Mouse (Mus musculus): ENCODE measurements around the gene Olfr629. TPM values are rescaled to one million over a fixed set of nuclear protein-coding genes. Genes with fewer than 3 reads are reported as not detected.
"Not testable (repeated sequence)": the region's sequence is repeated elsewhere in the genome, so short reads cannot be mapped to it uniquely, and the experiment has no call there.

Olfr629 gene
- total RNA-seq (2015; ENCODE audit: low replicate concordance) (not detected in 2 replicates), total RNA-seq (2017; ENCODE audit: low replicate concordance) (not detected in 2 replicates)

- no peak for ATAC-seq (replicated peaks; ENCODE audit: low FRiP score, poor library complexity, severe bottlenecking)
These were observed at the start of gene Olfr629 for GRCm38 (mm10) chr7:103744843-103745242. Gene Olfr629, minus strand, starts transcription at chr7:103744943.

GRCm38 (mm10) chr7:103792669-103793388, 48.1 kb upstream of the Olfr629 start:
- peak; percentile 93 for ATAC-seq (replicated peaks; ENCODE audit: low FRiP score, poor library complexity, severe bottlenecking)

GRCm38 (mm10) chr7:103791721-103792120, 47.0 kb upstream of the Olfr629 start, which contains the start of gene Olfr67:
Gene Olfr67, minus strand, starts transcription at chr7:103791821.
- no peak for ATAC-seq (replicated peaks; ENCODE audit: low FRiP score, poor library complexity, severe bottlenecking)

GRCm38 (mm10) chr7:103779598-103779997, 34.9 kb upstream of the Olfr629 start, which contains the start of gene Olfr68:
Gene Olfr68, minus strand, starts transcription at chr7:103779698.
- ATAC-seq (replicated peaks; ENCODE audit: low FRiP score, poor library complexity, severe bottlenecking): no peak

GRCm38 (mm10) chr7:103777652-103778051, 32.9 kb upstream of the Olfr629 start:
- ATAC-seq (replicated peaks; ENCODE audit: low FRiP score, poor library complexity, severe bottlenecking): peak; percentile 65

- no peak for ATAC-seq (replicated peaks; ENCODE audit: low FRiP score, poor library complexity, severe bottlenecking)
These were observed 26.8 kb upstream of the Olfr629 start, which contains the start of gene Olfr69 for GRCm38 (mm10) chr7:103771494-103771893. Gene Olfr69, minus strand, starts transcription at chr7:103771594.

GRCm38 (mm10) chr7:103767687-103768086, 22.9 kb upstream of the Olfr629 start:
- peak; percentile 61; the same call in 1 of the 2 replicates for ATAC-seq (replicated peaks; ENCODE audit: low FRiP score, poor library complexity, severe bottlenecking)

GRCm38 (mm10) chr7:103762212-103762611, 17.5 kb upstream of the Olfr629 start:
- ATAC-seq (replicated peaks; ENCODE audit: low FRiP score, poor library complexity, severe bottlenecking): not testable (repeated sequence)

- ATAC-seq (replicated peaks; ENCODE audit: low FRiP score, poor library complexity, severe bottlenecking): no peak
These were observed 12.5 kb upstream of the Olfr629 start, which contains the start of gene Olfr630 for GRCm38 (mm10) chr7:103757233-103757632. Gene Olfr630, minus strand, starts transcription at chr7:103757333.

- no peak for ATAC-seq (replicated peaks; ENCODE audit: low FRiP score, poor library complexity, severe bottlenecking)
These were observed 14.7 kb downstream of the Olfr629 start, which contains the start of gene Olfr628 for GRCm38 (mm10) chr7:103730074-103730473. Gene Olfr628, plus strand, starts transcription at chr7:103730374.

- not testable (repeated sequence) for ATAC-seq (replicated peaks; ENCODE audit: low FRiP score, poor library complexity, severe bottlenecking)
These were observed 28.3 kb downstream of the Olfr629 start for GRCm38 (mm10) chr7:103716398-103716797.

- ATAC-seq (replicated peaks; ENCODE audit: low FRiP score, poor library complexity, severe bottlenecking): no peak
These were observed 30.4 kb downstream of the Olfr629 start, which contains the start of gene Olfr243 for GRCm38 (mm10) chr7:103714371-103714770. Gene Olfr243, plus strand, starts transcription at chr7:103714671.

GRCm38 (mm10) chr7:103712024-103712423, 32.7 kb downstream of the Olfr629 start:
- peak; percentile 81 for ATAC-seq (replicated peaks; ENCODE audit: low FRiP score, poor library complexity, severe bottlenecking)

GRCm38 (mm10) chr7:103699469-103699868, 45.3 kb downstream of the Olfr629 start:
- 0 out of 2 replicates have a peak, but pooled peaks have one; percentile 3 for ATAC-seq (replicated peaks; ENCODE audit: low FRiP score, poor library complexity, severe bottlenecking)

Other genes starting within 250 kb of the Olfr629 start
Only the 30 nearest of the 33 such genes appear.
- gene Olfr611, start 224.1 kb downstream of the Olfr629 start, total RNA-seq (2015; ENCODE audit: low replicate concordance): not detected in 2 replicates
- gene Olfr611, start 224.1 kb downstream of the Olfr629 start, total RNA-seq (2017; ENCODE audit: low replicate concordance): not detected in 2 replicates
- not detected in 2 replicates for gene Olfr612, start 202.2 kb downstream of the Olfr629 start, total RNA-seq (2015; ENCODE audit: low replicate concordance)
- not detected in 2 replicates for gene Olfr612, start 202.2 kb downstream of the Olfr629 start, total RNA-seq (2017; ENCODE audit: low replicate concordance)
- gene Olfr613, start 196.9 kb downstream of the Olfr629 start, total RNA-seq (2015; ENCODE audit: low replicate concordance): not detected in 2 replicates
- gene Olfr613, start 196.9 kb downstream of the Olfr629 start, total RNA-seq (2017; ENCODE audit: low replicate concordance): not detected in 2 replicates
- gene Olfr615, start 188.9 kb downstream of the Olfr629 start, total RNA-seq (2015; ENCODE audit: low replicate concordance): not detected in 2 replicates
- gene Olfr615, start 188.9 kb downstream of the Olfr629 start, total RNA-seq (2017; ENCODE audit: low replicate concordance): not detected in 2 replicates
- not detected in 2 replicates for gene Olfr616, start 175.8 kb downstream of the Olfr629 start, total RNA-seq (2015; ENCODE audit: low replicate concordance)
- gene Olfr616, start 175.8 kb downstream of the Olfr629 start, total RNA-seq (2017; ENCODE audit: low replicate concordance): not detected in 2 replicates
- gene Olfr617, start 171.9 kb downstream of the Olfr629 start, total RNA-seq (2015; ENCODE audit: low replicate concordance): not detected in 2 replicates
- gene Olfr617, start 171.9 kb downstream of the Olfr629 start, total RNA-seq (2017; ENCODE audit: low replicate concordance): not detected in 2 replicates
- not detected in 2 replicates for gene Olfr618, start 154.8 kb downstream of the Olfr629 start, total RNA-seq (2015; ENCODE audit: low replicate concordance)
- not detected in 2 replicates for gene Olfr618, start 154.8 kb downstream of the Olfr629 start, total RNA-seq (2017; ENCODE audit: low replicate concordance)
- not detected in 2 replicates for gene Olfr619, start 144.4 kb downstream of the Olfr629 start, total RNA-seq (2015; ENCODE audit: low replicate concordance)
- not detected in 2 replicates for gene Olfr619, start 144.4 kb downstream of the Olfr629 start, total RNA-seq (2017; ENCODE audit: low replicate concordance)
- not detected in 2 replicates for gene Olfr620, start 132.4 kb downstream of the Olfr629 start, total RNA-seq (2015; ENCODE audit: low replicate concordance)
- gene Olfr620, start 132.4 kb downstream of the Olfr629 start, total RNA-seq (2017; ENCODE audit: low replicate concordance): not detected in 2 replicates
- not detected in 2 replicates for gene Olfr622, start 102.2 kb downstream of the Olfr629 start, total RNA-seq (2015; ENCODE audit: low replicate concordance)
- not detected in 2 replicates for gene Olfr622, start 102.2 kb downstream of the Olfr629 start, total RNA-seq (2017; ENCODE audit: low replicate concordance)
- not detected in 2 replicates for gene Olfr623, start 81.2 kb downstream of the Olfr629 start, total RNA-seq (2015; ENCODE audit: low replicate concordance)
- gene Olfr623, start 81.2 kb downstream of the Olfr629 start, total RNA-seq (2017; ENCODE audit: low replicate concordance): not detected in 2 replicates
- gene Olfr624, start 73.8 kb downstream of the Olfr629 start, total RNA-seq (2015; ENCODE audit: low replicate concordance): not detected in 2 replicates
- gene Olfr624, start 73.8 kb downstream of the Olfr629 start, total RNA-seq (2017; ENCODE audit: low replicate concordance): under 0.01 and 0.13 TPM in 2 replicates
- not detected in 2 replicates for gene Olfr625-ps1, start 62.2 kb downstream of the Olfr629 start, total RNA-seq (2015; ENCODE audit: low replicate concordance)
- not detected in 2 replicates for gene Olfr625-ps1, start 62.2 kb downstream of the Olfr629 start, total RNA-seq (2017; ENCODE audit: low replicate concordance)
- not detected in 2 replicates for gene Olfr243, start 30.3 kb downstream of the Olfr629 start, total RNA-seq (2015; ENCODE audit: low replicate concordance)
- not detected in 2 replicates for gene Olfr243, start 30.3 kb downstream of the Olfr629 start, total RNA-seq (2017; ENCODE audit: low replicate concordance)
- gene Olfr628, start 14.6 kb downstream of the Olfr629 start, total RNA-seq (2015; ENCODE audit: low replicate concordance): not detected in 2 replicates
- not detected in 2 replicates for gene Olfr628, start 14.6 kb downstream of the Olfr629 start, total RNA-seq (2017; ENCODE audit: low replicate concordance)
- not detected in 2 replicates for gene Olfr630, start 12.4 kb upstream of the Olfr629 start, total RNA-seq (2015; ENCODE audit: low replicate concordance)
- not detected in 2 replicates for gene Olfr630, start 12.4 kb upstream of the Olfr629 start, total RNA-seq (2017; ENCODE audit: low replicate concordance)
- gene Olfr69, start 26.7 kb upstream of the Olfr629 start, total RNA-seq (2015; ENCODE audit: low replicate concordance): 0.84 and 2.5 TPM in 2 replicates
- 1.7 TPM in 1 of 2 replicates, not detected in the other for gene Olfr69, start 26.7 kb upstream of the Olfr629 start, total RNA-seq (2017; ENCODE audit: low replicate concordance)
- gene Olfr68, start 34.8 kb upstream of the Olfr629 start, total RNA-seq (2015; ENCODE audit: low replicate concordance): 2.9 TPM in 1 of 2 replicates, not detected in the other
- 0.83 and 2.8 TPM in 2 replicates for gene Olfr68, start 34.8 kb upstream of the Olfr629 start, total RNA-seq (2017; ENCODE audit: low replicate concordance)
- 0.84 TPM in 1 of 2 replicates, not detected in the other for gene Olfr67, start 46.9 kb upstream of the Olfr629 start, total RNA-seq (2015; ENCODE audit: low replicate concordance)
- gene Olfr67, start 46.9 kb upstream of the Olfr629 start, total RNA-seq (2017; ENCODE audit: low replicate concordance): 1.5 and 3.3 TPM in 2 replicates
- gene Hbb-bt, start 69.1 kb upstream of the Olfr629 start, total RNA-seq (2015; ENCODE audit: low replicate concordance): 26,042 and 29,427 TPM in 2 replicates
- 7,139 and 8,294 TPM in 2 replicates for gene Hbb-bt, start 69.1 kb upstream of the Olfr629 start, total RNA-seq (2017; ENCODE audit: low replicate concordance)
- 118,402 and 120,100 TPM in 2 replicates for gene Hbb-bs, start 83.2 kb upstream of the Olfr629 start, total RNA-seq (2015; ENCODE audit: low replicate concordance)
- 41,622 and 62,915 TPM in 2 replicates for gene Hbb-bs, start 83.2 kb upstream of the Olfr629 start, total RNA-seq (2017; ENCODE audit: low replicate concordance)
- gene Hbb-bh2, start 95.6 kb upstream of the Olfr629 start, total RNA-seq (2015; ENCODE audit: low replicate concordance): not detected in 2 replicates
- not detected in 2 replicates for gene Hbb-bh2, start 95.6 kb upstream of the Olfr629 start, total RNA-seq (2017; ENCODE audit: low replicate concordance)
- gene Hbb-bh1, start 98.2 kb upstream of the Olfr629 start, total RNA-seq (2015; ENCODE audit: low replicate concordance): not detected in 2 replicates
- gene Hbb-bh1, start 98.2 kb upstream of the Olfr629 start, total RNA-seq (2017; ENCODE audit: low replicate concordance): not detected in 2 replicates
- not detected in 2 replicates for gene Hbb-y, start 108.3 kb upstream of the Olfr629 start, total RNA-seq (2015; ENCODE audit: low replicate concordance)
- not detected in 2 replicates for gene Hbb-y, start 108.3 kb upstream of the Olfr629 start, total RNA-seq (2017; ENCODE audit: low replicate concordance)
- not detected in 2 replicates for gene Olfr66, start 141.3 kb upstream of the Olfr629 start, total RNA-seq (2015; ENCODE audit: low replicate concordance)
- gene Olfr66, start 141.3 kb upstream of the Olfr629 start, total RNA-seq (2017; ENCODE audit: low replicate concordance): not detected in 2 replicates
- not detected in 2 replicates for gene Olfr64, start 149.5 kb upstream of the Olfr629 start, total RNA-seq (2015; ENCODE audit: low replicate concordance)
- gene Olfr64, start 149.5 kb upstream of the Olfr629 start, total RNA-seq (2017; ENCODE audit: low replicate concordance): not detected in 2 replicates
- gene Olfr65, start 158.5 kb upstream of the Olfr629 start, total RNA-seq (2015; ENCODE audit: low replicate concordance): not detected in 2 replicates
- not detected in 2 replicates for gene Olfr65, start 158.5 kb upstream of the Olfr629 start, total RNA-seq (2017; ENCODE audit: low replicate concordance)
- not detected in 2 replicates for gene Olfr631, start 183.9 kb upstream of the Olfr629 start, total RNA-seq (2015; ENCODE audit: low replicate concordance)
- gene Olfr631, start 183.9 kb upstream of the Olfr629 start, total RNA-seq (2017; ENCODE audit: low replicate concordance): not detected in 2 replicates
- gene Olfr632, start 189.4 kb upstream of the Olfr629 start, total RNA-seq (2015; ENCODE audit: low replicate concordance): not detected in 2 replicates
- not detected in 2 replicates for gene Olfr632, start 189.4 kb upstream of the Olfr629 start, total RNA-seq (2017; ENCODE audit: low replicate concordance)
- not detected in 2 replicates for gene Olfr633, start 199.5 kb upstream of the Olfr629 start, total RNA-seq (2015; ENCODE audit: low replicate concordance)
- gene Olfr633, start 199.5 kb upstream of the Olfr629 start, total RNA-seq (2017; ENCODE audit: low replicate concordance): 0.15 TPM in 1 of 2 replicates, not detected in the other

Data from erythroid progenitor cell, adult 5-6 weeks (primary cell).